Mouse (Mus musculus) forebrain, embryonic 15.5 days (tissue): Measurements from ENCODE around the gene Tex46. TPM values are rescaled to one million over a fixed set of nuclear protein-coding genes. Genes with fewer than 3 reads are reported as not detected.

Experiments used
- ATAC-seq: fragments of 200-750 bp; cut with Nextera tagmentation; replicated peaks from 2 replicates; pipeline ENCODE4 v1.8.0; 2017; ENCODE audit warnings: mild to moderate bottlenecking, moderate TSS enrichment, moderate library complexity
- H3K27ac ChIP-seq: fragments of 300-500 bp; sonication (generic); replicated peaks from 2 replicates; pipeline ENCODE4 v1.5.1; 2015; ENCODE audit warnings: mild to moderate bottlenecking, inconsistent platforms
- H3K27me3 ChIP-seq: fragments of 300-500 bp; sonication (generic); 2 replicates; pipeline ENCODE4 v1.6.1; 2015; ENCODE audit warnings: inconsistent platforms
- H3K36me3 ChIP-seq: fragments of 300-500 bp; sonication (generic); 2 replicates; pipeline ENCODE4 v1.6.1; 2015; ENCODE audit warnings: mild to moderate bottlenecking, inconsistent platforms
- H3K4me1 ChIP-seq: fragments of 300-500 bp; sonication (generic); 2 replicates; pipeline ENCODE4 v1.6.1; 2015; ENCODE audit warnings: inconsistent platforms
- H3K4me2 ChIP-seq: fragments of 300-500 bp; sonication (generic); replicated peaks from 2 replicates; pipeline ENCODE4 v1.6.1; 2015; ENCODE audit warnings: mild to moderate bottlenecking, inconsistent platforms
- H3K4me3 ChIP-seq: fragments of 300-500 bp; sonication (generic); 2 replicates; pipeline ENCODE4 v1.5.1; 2015; ENCODE audit warnings: mild to moderate bottlenecking, inconsistent platforms
- H3K9ac ChIP-seq: fragments of 300-500 bp; sonication (generic); replicated peaks from 2 replicates; pipeline ENCODE4 v1.6.1; 2015; ENCODE audit warnings: mild to moderate bottlenecking, inconsistent platforms
- H3K9me3 ChIP-seq: fragments of 300-500 bp; sonication (generic); 2 replicates; pipeline ENCODE4 v1.6.1; 2016; ENCODE audit warnings: inconsistent platforms
- WGBS: fragments of 180-500 bp; shearing (Covaris S2); methylation state at CpG from one replicate; pipeline ENCODE4 v1.1.7; 2015; ENCODE audit warnings: mixed read lengths; 5-methylcytosine and 5-hydroxymethylcytosine counted together
- polyA plus RNA-seq: library from polyadenylated mRNA; unstranded; fragments of >200 nt; fragmentation: Nextera tagmentation; extraction: Ambion mirVana; gene quantifications from 2 replicates; pipeline ENCODE4 v1.2.1, GENCODE M21; 2015

Gene Tex46
- polyA plus RNA-seq, 1 experiment from 2014 or later = not detected

GRCm38 (mm10) chr4:136636511-136636910 is 26.3 kb downstream of the Tex46 start:
- H3K27ac ChIP-seq = no peak overlapping the region
- WGBS = 73% methylated on average over 5 of the region's 5 CpGs

GRCm38 (mm10) chr4:136636983-136637562 is 26.8 kb downstream of the Tex46 start:
- no peaks in the 10 kb centered on the region for H3K36me3 ChIP-seq
- H3K4me3 ChIP-seq = peak overlapping the region; percentile 51
- H3K27me3 ChIP-seq = peaks cover 24% of the 10 kb centered on the region
- ATAC-seq = peak; percentile 60
- H3K9me3 ChIP-seq = no peaks in the 10 kb centered on the region
- peaks cover 11% of the 10 kb centered on the region; the same call in 1 of the 2 replicates for H3K4me1 ChIP-seq
- H3K9ac ChIP-seq = peak overlapping the region; percentile 50
- H3K4me2 ChIP-seq = peak overlapping the region; percentile 74
- 17% methylated on average over 37 of the region's 37 CpGs for WGBS
- H3K27ac ChIP-seq = peak overlapping the region; percentile 46

More at GRCm38 (mm10) chr4:136636511-136636910, 26.3 kb downstream of the Tex46 start:
- no peaks in the 10 kb centered on the region for H3K36me3 ChIP-seq
- no peak for ATAC-seq
- no peaks in the 10 kb centered on the region for H3K9me3 ChIP-seq
- H3K4me2 ChIP-seq = no peak overlapping the region
- peaks cover 11% of the 10 kb centered on the region; the same call in 1 of the 2 replicates for H3K4me1 ChIP-seq
- no peak overlapping the region for H3K9ac ChIP-seq
- no peak overlapping the region for H3K4me3 ChIP-seq
- H3K27me3 ChIP-seq = peaks cover 24% of the 10 kb centered on the region

DNA sequence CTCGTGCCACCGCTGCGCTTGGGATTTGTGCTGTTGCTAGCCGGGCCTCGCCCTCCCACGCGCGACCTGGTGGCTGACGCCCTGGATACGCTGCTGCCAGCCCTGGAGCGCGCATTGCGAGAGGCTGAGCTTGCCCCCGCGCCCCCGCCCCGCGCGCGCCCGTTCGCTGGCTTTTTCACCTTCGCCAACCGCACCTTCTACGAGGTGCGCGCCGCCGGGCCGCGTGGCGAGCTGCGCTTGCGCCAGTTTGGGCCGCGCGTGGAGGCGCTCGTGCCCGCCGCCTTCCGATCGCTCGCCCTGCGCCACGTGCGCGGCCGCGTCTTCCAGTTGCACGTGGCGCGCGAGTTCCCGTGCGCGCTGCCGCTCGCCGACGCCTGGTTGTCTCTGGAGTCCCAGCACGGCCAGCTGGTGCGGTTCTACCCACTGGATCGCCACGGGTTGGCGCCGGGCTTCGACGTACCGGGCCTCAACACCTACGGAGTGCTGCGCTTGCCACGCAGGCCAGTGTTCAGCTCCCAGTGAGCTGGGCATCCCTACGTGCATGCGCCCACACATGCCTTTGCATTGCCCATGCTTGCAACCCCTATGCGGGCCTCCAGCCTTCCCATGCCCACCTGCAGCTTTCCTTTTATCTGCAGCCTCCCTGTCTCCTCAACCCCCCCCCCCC is 27.5 kb downstream of the Tex46 start:
- peak overlapping the region; percentile 51 for H3K4me3 ChIP-seq
- peaks cover 11% of the 10 kb centered on the region; the same call in 1 of the 2 replicates for H3K4me1 ChIP-seq
- H3K27me3 ChIP-seq = peaks cover 24% of the 10 kb centered on the region
- no peaks in the 10 kb centered on the region for H3K9me3 ChIP-seq
- peak; percentile 76 for ATAC-seq
- H3K36me3 ChIP-seq = no peaks in the 10 kb centered on the region
- peak overlapping the region; percentile 50 for H3K9ac ChIP-seq
- peak overlapping the region; percentile 46 for H3K27ac ChIP-seq
- H3K4me2 ChIP-seq = peak overlapping the region; percentile 74
- 2% methylated on average over 71 of the region's 76 CpGs for WGBS

- Histone ChIP-seq H3K27me3 (peaks cover 24% of the 10 kb centered on the region), H3K9me3 (no peaks in the 10 kb centered on the region), H3K36me3 (no peaks in the 10 kb centered on the region), H3K4me2 (peak overlapping the region; percentile 74), H3K4me3 (peak overlapping the region; percentile 51), H3K27ac (no peak overlapping the region), H3K4me1 (peaks cover 11% of the 10 kb centered on the region; the same call in 1 of the 2 replicates), H3K9ac (no peak overlapping the region)
- no peak for ATAC-seq
- WGBS = 28% methylated on average over 7 of the region's 7 CpGs
Measured at GRCm38 (mm10) chr4:136638230-136638750, 28.1 kb downstream of the Tex46 start.

DNA sequence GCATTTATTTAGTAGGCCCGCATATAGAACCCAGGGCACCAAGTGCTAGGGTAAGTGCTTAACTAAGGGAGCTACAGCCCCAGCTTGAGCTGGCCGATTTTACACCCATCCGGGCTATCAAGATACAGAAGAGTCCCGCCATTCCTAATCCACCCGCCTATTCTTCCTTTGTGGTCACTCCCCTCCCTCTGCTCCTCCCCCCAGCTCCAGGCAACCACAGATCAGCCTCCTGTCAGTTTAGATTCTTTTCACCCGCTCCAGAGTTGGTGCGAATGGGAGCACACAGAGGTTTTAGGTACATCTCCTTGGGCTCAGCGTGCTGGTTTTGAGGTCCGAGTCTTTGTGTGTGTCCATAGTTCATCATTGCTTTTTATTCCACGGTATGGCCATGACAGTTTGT is 28.7 kb downstream of the Tex46 start:
- Histone ChIP-seq H3K9me3 (no peaks in the 10 kb centered on the region), H3K4me1 (peaks cover 11% of the 10 kb centered on the region; the same call in 1 of the 2 replicates), H3K36me3 (no peaks in the 10 kb centered on the region), H3K4me3 (no peak overlapping the region), H3K4me2 (peak overlapping the region; percentile 13), H3K27ac (no peak overlapping the region), H3K27me3 (peaks cover 24% of the 10 kb centered on the region), H3K9ac (no peak overlapping the region)
- ATAC-seq = no peak
- WGBS = 2% methylated on average over 10 of the region's 10 CpGs

DNA sequence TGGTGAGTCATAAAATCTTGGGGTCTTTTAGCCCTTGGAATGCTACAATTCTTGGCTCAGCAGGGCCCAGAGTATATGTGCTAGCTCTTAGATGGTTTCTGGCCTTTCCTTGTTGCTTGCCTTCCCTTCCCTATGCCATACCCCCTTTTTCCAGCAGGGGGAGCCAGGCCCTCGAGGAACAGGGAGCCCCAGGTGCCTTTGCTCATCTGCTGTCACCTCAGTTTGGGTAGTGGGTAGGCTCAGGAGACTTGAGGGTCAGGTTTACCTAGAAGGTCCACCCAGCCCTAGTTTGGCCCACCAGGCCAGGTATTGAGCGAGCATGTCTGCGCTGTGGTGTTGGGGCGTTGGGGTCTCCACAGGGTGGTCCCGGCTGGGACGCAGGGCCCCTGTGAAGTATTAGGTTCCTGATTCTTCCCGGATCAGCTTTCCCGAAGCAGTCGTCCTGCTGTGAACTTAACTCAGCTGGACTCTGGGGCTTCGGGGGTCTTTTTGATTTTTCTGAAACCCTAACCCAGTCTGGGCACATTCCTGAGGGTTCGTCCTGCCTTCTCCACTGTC is 38.8 kb downstream of the Tex46 start:
- H3K27ac ChIP-seq = no peak overlapping the region
- 19% methylated on average over 11 of the region's 11 CpGs for WGBS
- ATAC-seq = no peak

GRCm38 (mm10) chr4:136649480-136650196 is 39.4 kb downstream of the Tex46 start:
- H3K27ac ChIP-seq = 0 out of 2 replicates have a peak overlapping the region, but pooled peaks have one; percentile 23

More for the DNA sequence above, 38.8 kb downstream of the Tex46 start:
- Histone ChIP-seq H3K27me3 (no peaks in the 10 kb centered on the region), H3K4me2 (no peak overlapping the region), H3K4me1 (peaks cover 20% of the 10 kb centered on the region), H3K4me3 (no peak overlapping the region), H3K9me3 (no peaks in the 10 kb centered on the region), H3K36me3 (no peaks in the 10 kb centered on the region), H3K9ac (no peak overlapping the region)

DNA sequence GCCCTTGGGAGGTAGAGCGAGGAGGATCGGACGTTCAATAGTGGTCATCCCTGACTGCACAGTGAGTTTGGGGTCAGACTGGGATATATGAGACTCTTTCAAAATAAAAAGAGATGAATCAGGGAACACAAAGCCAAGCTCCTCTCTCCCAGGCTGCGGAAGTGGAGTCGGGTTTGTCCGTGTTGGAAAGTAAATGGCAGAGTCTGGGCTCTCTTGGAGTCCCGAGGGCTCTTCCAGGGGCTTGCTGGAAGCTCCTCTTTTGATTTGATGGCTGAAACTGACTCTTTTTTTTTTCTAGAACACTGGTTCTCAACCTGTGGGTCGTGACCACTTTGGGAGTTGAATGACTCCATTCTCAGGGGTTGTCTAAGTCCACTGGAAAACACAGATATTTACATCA is 40.0 kb downstream of the Tex46 start:
- no peak overlapping the region for H3K4me3 ChIP-seq
- 84% methylated on average over 8 of the region's 8 CpGs for WGBS
- H3K36me3 ChIP-seq = peaks cover 5% of the 10 kb centered on the region; the same call in 1 of the 2 replicates
- H3K9ac ChIP-seq = no peak overlapping the region
- H3K4me1 ChIP-seq = peaks cover 20% of the 10 kb centered on the region
- H3K27me3 ChIP-seq = no peaks in the 10 kb centered on the region
- no peak overlapping the region for H3K4me2 ChIP-seq
- H3K27ac ChIP-seq = 0 out of 2 replicates have a peak overlapping the region, but pooled peaks have one; percentile 23
- H3K9me3 ChIP-seq = no peaks in the 10 kb centered on the region
- no peak for ATAC-seq

More at GRCm38 (mm10) chr4:136649480-136650196, 39.4 kb downstream of the Tex46 start:
- H3K27me3 ChIP-seq = no peaks in the 10 kb centered on the region
- H3K9ac ChIP-seq = no peak overlapping the region
- WGBS = 38% methylated on average over 13 of the region's 13 CpGs
- peaks cover 20% of the 10 kb centered on the region for H3K4me1 ChIP-seq
- H3K4me2 ChIP-seq = no peak overlapping the region
- H3K36me3 ChIP-seq = peaks cover 3% of the 10 kb centered on the region; the same call in 1 of the 2 replicates
- H3K4me3 ChIP-seq = no peak overlapping the region
- H3K9me3 ChIP-seq = no peaks in the 10 kb centered on the region
- no peak for ATAC-seq

DNA sequence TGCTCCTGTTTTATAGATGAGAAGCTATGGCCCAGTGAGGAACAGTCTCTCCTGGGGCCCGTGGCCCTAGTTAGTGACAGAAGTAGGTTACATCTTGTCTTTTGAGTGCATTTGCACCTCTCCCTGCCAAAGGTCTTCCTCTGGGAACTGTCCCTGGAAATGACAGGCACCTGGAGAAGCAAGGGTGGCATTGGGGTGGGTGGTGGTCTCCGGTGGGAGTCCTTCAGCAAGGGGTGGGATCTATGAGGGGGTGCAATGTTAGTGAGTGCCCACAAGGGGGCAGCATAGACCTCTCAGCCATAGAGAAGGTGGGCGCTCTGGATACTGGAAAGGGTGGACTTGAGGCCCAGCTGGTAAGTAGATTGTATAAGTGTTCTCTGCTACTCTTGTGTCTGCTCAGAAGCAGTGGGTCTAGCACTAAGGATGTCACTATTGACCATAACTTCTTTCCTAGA is 41.1 kb downstream of the Tex46 start:
- H3K27ac ChIP-seq = peak overlapping the region; percentile 76
- no peak overlapping the region for H3K4me2 ChIP-seq
- H3K9me3 ChIP-seq = no peaks in the 10 kb centered on the region
- peaks cover 20% of the 10 kb centered on the region for H3K4me1 ChIP-seq
- no peak overlapping the region for H3K9ac ChIP-seq
- WGBS = 64% methylated on average over 3 of the region's 3 CpGs
- peaks cover 16% of the 10 kb centered on the region for H3K36me3 ChIP-seq
- H3K4me3 ChIP-seq = no peak overlapping the region
- peak; percentile 39; the same call in 1 of the 2 replicates for ATAC-seq
- no peaks in the 10 kb centered on the region for H3K27me3 ChIP-seq

DNA sequence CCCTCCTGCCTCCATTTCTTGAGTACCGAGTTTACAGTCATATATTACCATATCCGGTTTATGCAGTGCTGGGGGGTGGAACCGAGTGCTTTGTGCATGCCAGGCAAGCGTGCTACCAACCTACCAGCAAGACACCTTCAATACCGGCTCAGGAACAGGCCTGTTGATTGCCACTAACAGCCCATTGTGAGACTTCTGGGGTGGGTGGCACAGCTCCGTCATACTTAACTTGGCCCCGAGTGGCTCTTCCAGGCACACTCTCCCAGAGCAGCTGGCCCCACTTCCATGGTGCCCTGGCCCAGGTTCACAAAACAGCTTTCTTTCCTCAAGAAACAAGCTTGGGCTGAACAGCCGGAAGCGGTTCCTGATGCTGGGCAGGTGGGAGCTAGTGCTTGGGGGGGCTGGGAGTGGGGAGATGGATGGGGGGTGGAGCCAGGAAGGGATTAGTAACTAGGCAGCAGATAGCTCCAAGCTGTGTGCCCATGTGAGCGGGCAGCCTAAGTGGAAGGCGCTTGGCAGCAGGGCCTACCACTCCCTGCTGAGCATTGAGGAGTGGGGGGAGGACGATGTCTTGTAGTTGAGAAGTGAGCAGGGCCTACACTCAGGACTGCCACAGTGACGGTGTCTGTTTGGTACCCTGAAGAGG is 41.8 kb downstream of the Tex46 start:
- Histone ChIP-seq H3K4me2 (no peak overlapping the region), H3K9ac (no peak overlapping the region), H3K4me1 (peaks cover 20% of the 10 kb centered on the region), H3K4me3 (no peak overlapping the region), H3K9me3 (no peaks in the 10 kb centered on the region), H3K27me3 (no peaks in the 10 kb centered on the region), H3K36me3 (peaks cover 22% of the 10 kb centered on the region), H3K27ac (peak overlapping the region; percentile 76)
- ATAC-seq = peak; percentile 80
- 38% methylated on average over 13 of the region's 13 CpGs for WGBS

GRCm38 (mm10) chr4:136652528-136652910 is 42.3 kb downstream of the Tex46 start:
- H3K4me3 ChIP-seq = no peak overlapping the region
- ATAC-seq = no peak
- peak overlapping the region; percentile 76 for H3K27ac ChIP-seq
- H3K27me3 ChIP-seq = no peaks in the 10 kb centered on the region
- no peak overlapping the region for H3K4me2 ChIP-seq
- peaks cover 24% of the 10 kb centered on the region for H3K36me3 ChIP-seq
- H3K9ac ChIP-seq = no peak overlapping the region
- H3K9me3 ChIP-seq = no peaks in the 10 kb centered on the region
- WGBS = 61% methylated on average over 11 of the region's 11 CpGs
- H3K4me1 ChIP-seq = peaks cover 20% of the 10 kb centered on the region
